ENCODE assay signal across 17 mouse cellular contexts in genomic region chr8:121072406-121073130, GRCm38 (mm10). TPM values are rescaled to one million over a fixed set of nuclear protein-coding genes. Genes with fewer than 3 reads are reported as not detected.
DNase-seq lines count a peak whose midpoint lies in the region; ATAC-seq lines count a peak whose summit lies in the region.
"Had no signal": no experiment of that assay in that cellular context is flagged by ENCODE, and none has a peak within 500 bp of the region (broad histone marks: within the 10 kb centered on the region; RNA-seq: fewer than 3 reads in every experiment).

No protein-coding gene starts in this region.

- peaks cover 41% of the 10 kb centered on the region for H3K4me1 ChIP-seq in heart, embryonic 10.5 days
- H3K4me1 ChIP-seq in lung, embryonic 15.5 days, result peaks cover 22% of the 10 kb centered on the region
- H3K4me1 ChIP-seq in intestine, embryonic 16.5 days (ENCODE audit: control insufficient read depth, insufficient read depth, low read length), result peaks cover 26% of the 10 kb centered on the region
- peaks cover 19% of the 10 kb centered on the region; the same call in 1 of the 2 replicates for H3K4me1 ChIP-seq in stomach, embryonic 16.5 days (ENCODE audit: control insufficient read depth, insufficient read depth, low read length)

- no peaks in the 10 kb centered on the region for H3K36me3 ChIP-seq in heart, embryonic 10.5 days
- peaks cover 2% of the 10 kb centered on the region; the same call in 1 of the 2 replicates for H3K36me3 ChIP-seq in lung, embryonic 15.5 days
- H3K36me3 ChIP-seq in intestine, embryonic 16.5 days (ENCODE audit: control insufficient read depth, insufficient read depth, low read length), result no peaks in the 10 kb centered on the region
- H3K36me3 ChIP-seq in stomach, embryonic 16.5 days (ENCODE audit: control insufficient read depth, insufficient read depth, low read length), result no peaks in the 10 kb centered on the region
- H3K36me3 ChIP-seq: forebrain, embryonic 12.5 days; heart, embryonic 12.5 days; liver, embryonic 15.5 days had no signal

- H3K4me2 ChIP-seq in lung, embryonic 15.5 days, result peak overlapping the region; percentile 52
- peak overlapping the region; percentile 72 for H3K4me2 ChIP-seq in intestine, embryonic 16.5 days (ENCODE audit: low read depth, low read length)
- H3K4me2 ChIP-seq in stomach, embryonic 16.5 days (ENCODE audit: low read depth, low read length), result peak overlapping the region; percentile 69
- H3K4me2 ChIP-seq: forebrain, embryonic 12.5 days; liver, embryonic 15.5 days had no signal

- ATAC-seq in lung, embryonic 15.5 days (ENCODE audit: borderline replicate concordance, extremely low read depth, low FRiP score, low TSS enrichment), result no peak
- ATAC-seq in intestine, embryonic 16.5 days, result no peak
- ATAC-seq in stomach, embryonic 16.5 days (ENCODE audit: insufficient read depth, low FRiP score), result no peak
- ATAC-seq: hindbrain, embryonic 16.5 days had no signal

- 10% methylated on average over 11 of the region's 11 CpGs for WGBS in heart, embryonic 10.5 days
- WGBS in lung, embryonic 15.5 days, result 32% methylated on average over 11 of the region's 11 CpGs
- WGBS in intestine, embryonic 16.5 days, result 30% methylated on average over 11 of the region's 11 CpGs
- 29% methylated on average over 11 of the region's 11 CpGs for WGBS in stomach, embryonic 16.5 days

- peaks cover 100% of the 10 kb centered on the region for H3K27me3 ChIP-seq in heart, embryonic 10.5 days (ENCODE audit: insufficient read depth, poor library complexity, severe bottlenecking)
- peaks cover 59% of the 10 kb centered on the region for H3K27me3 ChIP-seq in lung, embryonic 15.5 days
- peaks cover 27% of the 10 kb centered on the region for H3K27me3 ChIP-seq in intestine, embryonic 16.5 days (replicated peaks; ENCODE audit: control insufficient read depth, insufficient read depth, low read length)
- peaks cover 27% of the 10 kb centered on the region for H3K27me3 ChIP-seq in stomach, embryonic 16.5 days (ENCODE audit: control insufficient read depth, insufficient read depth, low read length)

- peak overlapping the region; percentile 47 for H3K4me3 ChIP-seq in heart, embryonic 10.5 days
- no peak overlapping the region for H3K4me3 ChIP-seq in lung, embryonic 15.5 days
- H3K4me3 ChIP-seq in intestine, embryonic 16.5 days (ENCODE audit: low read length), result peak overlapping the region; percentile 42
- H3K4me3 ChIP-seq in stomach, embryonic 16.5 days (replicated peaks; ENCODE audit: low read length), result peak overlapping the region; percentile 31
- H3K4me3 ChIP-seq: layer of hippocampus, adult 2 months; liver, embryonic 15.5 days had no signal

- no peak overlapping the region for H3K27ac ChIP-seq in heart, embryonic 10.5 days
- H3K27ac ChIP-seq in lung, embryonic 15.5 days, result no peak overlapping the region
- peak overlapping the region; percentile 88 for H3K27ac ChIP-seq in intestine, embryonic 16.5 days (ENCODE audit: low read length)
- peak overlapping the region; percentile 92 for H3K27ac ChIP-seq in stomach, embryonic 16.5 days (ENCODE audit: low read length)
- H3K27ac ChIP-seq: forebrain, embryonic 12.5 days; layer of hippocampus, adult 2 months; liver, embryonic 15.5 days had no signal

- H3K9me3 ChIP-seq in heart, embryonic 10.5 days, result no peaks in the 10 kb centered on the region
- H3K9me3 ChIP-seq in lung, embryonic 15.5 days, result no peaks in the 10 kb centered on the region
- no peaks in the 10 kb centered on the region for H3K9me3 ChIP-seq in intestine, embryonic 16.5 days (ENCODE audit: control insufficient read depth, low read length)
- no peaks in the 10 kb centered on the region for H3K9me3 ChIP-seq in stomach, embryonic 16.5 days (replicated peaks; ENCODE audit: control insufficient read depth, low read length)
- H3K9me3 ChIP-seq: forebrain, embryonic 12.5 days; heart, embryonic 12.5 days; liver, embryonic 15.5 days had no signal

- DNase-seq in heart, embryonic 10.5 days (ENCODE audit: low spot score), result no peak
- no peak for DNase-seq in heart, adult 18-20 months
- DNase-seq in lung, postnatal 10 days, result no peak
- no peak for DNase-seq in kidney, adult 8-10 months
- DNase-seq in adrenal gland, postnatal 14 days, result no peak
- DNase-seq: adrenal gland, adult 8-10 months; cerebellum, adult 9-10 months; thymus, postnatal 25 days had no signal

- H3K9ac ChIP-seq in lung, embryonic 15.5 days, result no peak overlapping the region
- peak overlapping the region; percentile 74 for H3K9ac ChIP-seq in intestine, embryonic 16.5 days (ENCODE audit: low read depth, low read length)
- H3K9ac ChIP-seq in stomach, embryonic 16.5 days (ENCODE audit: low read length), result peak overlapping the region; percentile 76
- H3K9ac ChIP-seq: forebrain, embryonic 12.5 days; heart, embryonic 12.5 days; liver, embryonic 15.5 days had no signal

RNA-seq across cellular contexts. Expression of gene Foxf1, which starts 11.6 kb away (rescaled TPM):
- 3.1 and 41.3 TPM in 2 replicates for polyA plus RNA-seq in heart, embryonic 10.5 days (2016; fragmentation: Nextera tagmentation; extraction: Ambion mirVana)
- under 1 TPM; 0.15 to 0.31 TPM for total RNA-seq in heart, adult 18-20 months (2021)
- polyA plus RNA-seq in lung, embryonic 15.5 days (2015; fragmentation: Nextera tagmentation; extraction: Ambion mirVana), result 151 and 157 TPM in 2 replicates
- 86.9 and 88.3 TPM in 2 replicates for polyA plus RNA-seq in intestine, embryonic 16.5 days (2015; fragmentation: Nextera tagmentation; extraction: Ambion mirVana)
- polyA plus RNA-seq in stomach, embryonic 16.5 days (2015; fragmentation: Nextera tagmentation; extraction: Ambion mirVana), result 98.1 and 101 TPM in 2 replicates
- 1.1 and 1.2 TPM in 2 replicates for total RNA-seq in adrenal gland, postnatal 14 days (2021)
- total RNA-seq: megakaryocyte-erythroid progenitor cell, adult 5-6 weeks had no signal

RNA-seq across cellular contexts. Expression of gene Mthfsd, which starts 35.6 kb away (rescaled TPM):
- polyA plus RNA-seq in heart, embryonic 10.5 days (2016; fragmentation: Nextera tagmentation; extraction: Ambion mirVana), result 57.0 and 58.7 TPM in 2 replicates
- 10 to 100 TPM; 12.7 to 13.0 TPM for total RNA-seq in heart, adult 18-20 months (2021)
- polyA plus RNA-seq in lung, embryonic 15.5 days (2015; fragmentation: Nextera tagmentation; extraction: Ambion mirVana), result 60.2 and 60.8 TPM in 2 replicates
- polyA plus RNA-seq in intestine, embryonic 16.5 days (2015; fragmentation: Nextera tagmentation; extraction: Ambion mirVana), result 48.9 TPM in 2 replicates
- 51.1 and 57.5 TPM in 2 replicates for polyA plus RNA-seq in stomach, embryonic 16.5 days (2015; fragmentation: Nextera tagmentation; extraction: Ambion mirVana)
- 28.6 and 38.1 TPM in 2 replicates for total RNA-seq in adrenal gland, postnatal 14 days (2021)

RNA-seq across cellular contexts. Expression of gene Foxc2, which starts 43.4 kb away (rescaled TPM):
- polyA plus RNA-seq in heart, embryonic 10.5 days (2016; fragmentation: Nextera tagmentation; extraction: Ambion mirVana), result 12.4 and 14.8 TPM in 2 replicates
- total RNA-seq in heart, adult 18-20 months (2021), result 1 to 10 TPM; 1.7 to 1.9 TPM
- polyA plus RNA-seq in lung, embryonic 15.5 days (2015; fragmentation: Nextera tagmentation; extraction: Ambion mirVana), result 2.1 and 2.3 TPM in 2 replicates
- 0.20 and 0.22 TPM in 2 replicates for polyA plus RNA-seq in intestine, embryonic 16.5 days (2015; fragmentation: Nextera tagmentation; extraction: Ambion mirVana)
- polyA plus RNA-seq in stomach, embryonic 16.5 days (2015; fragmentation: Nextera tagmentation; extraction: Ambion mirVana), result 0.12 and 0.14 TPM in 2 replicates
- total RNA-seq in adrenal gland, postnatal 14 days (2021), result 4.6 and 5.1 TPM in 2 replicates
- total RNA-seq: megakaryocyte-erythroid progenitor cell, adult 5-6 weeks had no signal
- polyA plus RNA-seq: liver, embryonic 15.5 days had no signal

RNA-seq across cellular contexts. Expression of gene Foxl1, which starts 55.2 kb away (rescaled TPM):
- 0.53 and 2.0 TPM in 2 replicates for polyA plus RNA-seq in heart, embryonic 10.5 days (2016; fragmentation: Nextera tagmentation; extraction: Ambion mirVana)
- total RNA-seq in heart, adult 18-20 months (2021), result under 1 TPM; 0.10 to 0.18 TPM
- polyA plus RNA-seq in lung, embryonic 15.5 days (2015; fragmentation: Nextera tagmentation; extraction: Ambion mirVana), result 6.8 and 8.5 TPM in 2 replicates
- polyA plus RNA-seq in intestine, embryonic 16.5 days (2015; fragmentation: Nextera tagmentation; extraction: Ambion mirVana), result 5.2 and 5.8 TPM in 2 replicates
- polyA plus RNA-seq in stomach, embryonic 16.5 days (2015; fragmentation: Nextera tagmentation; extraction: Ambion mirVana), result 3.4 and 4.0 TPM in 2 replicates
- total RNA-seq in adrenal gland, postnatal 14 days (2021), result 0.41 TPM in 1 of 2 replicates, not detected in the other
- total RNA-seq: megakaryocyte-erythroid progenitor cell, adult 5-6 weeks had no signal

Comparison
In these comparisons a context has a peak if more than half of its experiments do, and no peak if none do; other contexts are left out.
1. H3K27ac ChIP-seq: peak in intestine, embryonic 16.5 days (single experiment) and stomach, embryonic 16.5 days (single experiment); none in heart, embryonic 10.5 days (single experiment) and lung, embryonic 15.5 days (single experiment).
2. Peak in every context shown above with its lines, with median percentiles within 50 percentile points of each other: H3K4me2 ChIP-seq.